Mouse (Mus musculus): ENCODE data around the gene Ube3b.
A peak's percentile ranks its signal among the peaks of the same experiment; 100 is the strongest.

The Ube3b gene

GRCm38 (mm10) chr5:114426732-114427131 is 46.3 kb downstream of the Ube3b start:
- no peak for DNase-seq (ENCODE audit: low spot score)

- DNase-seq (ENCODE audit: low spot score), result no peak
These were observed 48.2 kb downstream of the Ube3b start for GRCm38 (mm10) chr5:114428621-114429020.

GRCm38 (mm10) chr5:114429781-114430180 is 49.4 kb downstream of the Ube3b start:
- no peak for DNase-seq (ENCODE audit: low spot score)

GRCm38 (mm10) chr5:114434359-114434758 is 54.0 kb downstream of the Ube3b start:
- no peak for DNase-seq (ENCODE audit: low spot score)

GRCm38 (mm10) chr5:114435588-114435987 is 55.2 kb downstream of the Ube3b start:
- DNase-seq (ENCODE audit: low spot score), result no peak

- peak; percentile 90 for DNase-seq (ENCODE audit: low spot score)
These were observed 63.4 kb downstream of the Ube3b start, which contains the start of the genes Mmab and Mvk for GRCm38 (mm10) chr5:114443566-114444367. Gene Mmab (minus strand): TSS chr5:114444060. Gene Mvk (plus strand): TSS chr5:114444269.

GRCm38 (mm10) chr5:114444368-114444692 is 63.9 kb downstream of the Ube3b start:
- DNase-seq (ENCODE audit: low spot score), result no peak

- no peak for DNase-seq (ENCODE audit: low spot score)
These were observed 68.6 kb downstream of the Ube3b start for GRCm38 (mm10) chr5:114449011-114449410.

GRCm38 (mm10) chr5:114456287-114456686 is 75.9 kb downstream of the Ube3b start:
- no peak for DNase-seq (ENCODE audit: low spot score)

GRCm38 (mm10) chr5:114456995-114457605 is 76.7 kb downstream of the Ube3b start:
- DNase-seq (ENCODE audit: low spot score), result no peak

- peak; percentile 32 for DNase-seq (ENCODE audit: low spot score)
These were observed 80.8 kb downstream of the Ube3b start for GRCm38 (mm10) chr5:114461238-114461637.

GRCm38 (mm10) chr5:114462067-114463040 is 81.9 kb downstream of the Ube3b start:
- DNase-seq (ENCODE audit: low spot score), result no peak

GRCm38 (mm10) chr5:114464561-114464960 is 84.2 kb downstream of the Ube3b start:
- DNase-seq (ENCODE audit: low spot score), result no peak

GRCm38 (mm10) chr5:114465641-114466040 is 85.2 kb downstream of the Ube3b start:
- DNase-seq (ENCODE audit: low spot score), result no peak

- no peak for DNase-seq (ENCODE audit: low spot score)
These were observed 86.6 kb downstream of the Ube3b start for GRCm38 (mm10) chr5:114467019-114467418.

GRCm38 (mm10) chr5:114467430-114467829 is 87.0 kb downstream of the Ube3b start:
- no peak for DNase-seq (ENCODE audit: low spot score)

GRCm38 (mm10) chr5:114468007-114468406 is 87.6 kb downstream of the Ube3b start:
- DNase-seq (ENCODE audit: low spot score), result no peak

- no peak for DNase-seq (ENCODE audit: low spot score)
These were observed 90.0 kb downstream of the Ube3b start for GRCm38 (mm10) chr5:114470359-114470758.

All from urinary bladder, postnatal 10 days (tissue).